Mouse (Mus musculus) hindbrain, embryonic 12.5 days (tissue): ENCODE data around the gene Gabarapl1. TPM values are rescaled to one million over a fixed set of nuclear protein-coding genes. Genes with fewer than 3 reads are reported as not detected.

Experiments used
- ATAC-seq: fragments of 200-750 bp; cut with Nextera tagmentation; 2 replicates; pipeline ENCODE4 v1.8.0; 2017; ENCODE audit warnings: moderate TSS enrichment; ENCODE audit not compliant: low FRiP score
- H3K27ac ChIP-seq: fragments of 300-500 bp; sonication (generic); 2 replicates; pipeline ENCODE4 v1.5.1; 2016; ENCODE audit warnings: mild to moderate bottlenecking
- H3K27me3 ChIP-seq: fragments of 300-500 bp; sonication (generic); 2 replicates; pipeline ENCODE4 v1.6.1; 2016; ENCODE audit warnings: mild to moderate bottlenecking
- H3K36me3 ChIP-seq: fragments of 300-500 bp; sonication (generic); 2 replicates; pipeline ENCODE4 v1.6.1; 2016; ENCODE audit warnings: mild to moderate bottlenecking
- H3K4me1 ChIP-seq: fragments of 300-500 bp; sonication (generic); 2 replicates; pipeline ENCODE4 v1.6.1; 2016
- H3K4me2 ChIP-seq: fragments of 300-500 bp; sonication (generic); replicated peaks from 2 replicates; pipeline ENCODE4 v1.6.1; 2016; ENCODE audit warnings: mild to moderate bottlenecking
- H3K4me3 ChIP-seq: fragments of 300-500 bp; sonication (generic); 2 replicates; pipeline ENCODE4 v1.5.1; 2016; ENCODE audit warnings: mild to moderate bottlenecking
- H3K9ac ChIP-seq: fragments of 300-500 bp; sonication (generic); 2 replicates; pipeline ENCODE4 v1.6.1; 2016; ENCODE audit warnings: mild to moderate bottlenecking, moderate library complexity
- H3K9me3 ChIP-seq: fragments of 300-500 bp; sonication (generic); replicated peaks from 2 replicates; pipeline ENCODE4 v1.6.1; 2016; ENCODE audit warnings: mild to moderate bottlenecking
- WGBS: fragments of 180-500 bp; shearing (Covaris S2); methylation state at CpG from one replicate; pipeline ENCODE4 v1.1.7; 2016; 5-methylcytosine and 5-hydroxymethylcytosine counted together
- polyA plus RNA-seq: library from polyadenylated mRNA; unstranded; fragments of >200 nt; fragmentation: Nextera tagmentation; extraction: Ambion mirVana; gene quantifications from 2 replicates; pipeline ENCODE4 v1.2.1, GENCODE M21; 2016

Gabarapl1 gene
- polyA plus RNA-seq, 1 experiment from 2014 or later: 105 TPM

- no peak for ATAC-seq
- H3K27me3 ChIP-seq: no peaks in the 10 kb centered on the region
- no peak overlapping the region for H3K4me3 ChIP-seq
- H3K9ac ChIP-seq: no peak overlapping the region
- no peaks in the 10 kb centered on the region for H3K9me3 ChIP-seq
- H3K36me3 ChIP-seq: no peaks in the 10 kb centered on the region
- 81% methylated on average over 3 of the region's 3 CpGs for WGBS
- H3K4me1 ChIP-seq: no peaks in the 10 kb centered on the region
- no peak overlapping the region for H3K4me2 ChIP-seq
- no peak overlapping the region for H3K27ac ChIP-seq
These were observed 50.1 kb downstream of the Gabarapl1 start for GRCm38 (mm10) chr6:129583014-129583413.

- WGBS: 87% methylated on average over 3 of the region's 3 CpGs
- ATAC-seq: no peak
- no peaks in the 10 kb centered on the region for H3K9me3 ChIP-seq
These were observed 58.5 kb downstream of the Gabarapl1 start, which contains the start of gene Klrd1 for GRCm38 (mm10) chr6:129591508-129591907. Gene Klrd1, plus strand, starts transcription at chr6:129591782.

More at GRCm38 (mm10) chr6:129591508-129591907, 58.5 kb downstream of the Gabarapl1 start, which contains the start of gene Klrd1:
- no peak within 1 kb of the TSS for H3K9ac ChIP-seq
- no peak within 1 kb of the TSS for H3K4me3 ChIP-seq
- H3K4me1 ChIP-seq: no peaks in the 10 kb centered on the region
- no peaks in the 10 kb centered on the region for H3K36me3 ChIP-seq
- H3K4me2 ChIP-seq: no peak within 1 kb of the TSS
- H3K27ac ChIP-seq: no peak within 1 kb of the TSS
- no peaks in the 10 kb centered on the region for H3K27me3 ChIP-seq

Other genes starting within 250 kb of the Gabarapl1 start
- not detected in 2 replicates for gene 4922502D21Rik, start 201.4 kb upstream of the Gabarapl1 start, polyA plus RNA-seq
- gene Clec12a, start 190.5 kb upstream of the Gabarapl1 start, polyA plus RNA-seq: 0.38 and 0.40 TPM in 2 replicates
- gene Clec12b, start 147.3 kb upstream of the Gabarapl1 start, polyA plus RNA-seq: 0.17 TPM in 1 of 2 replicates, not detected in the other
- gene Clec1b, start 135.9 kb upstream of the Gabarapl1 start, polyA plus RNA-seq: 4.8 TPM in 2 replicates
- gene Clec9a, start 124.3 kb upstream of the Gabarapl1 start, polyA plus RNA-seq: 0.12 and 0.16 TPM in 2 replicates
- gene Clec1a, start 81.2 kb upstream of the Gabarapl1 start, polyA plus RNA-seq: 0.98 and 1.2 TPM in 2 replicates
- 0.07 TPM in 1 of 2 replicates, not detected in the other for gene Olr1, start 26.0 kb upstream of the Gabarapl1 start, polyA plus RNA-seq
- gene Tmem52b, start 20.6 kb upstream of the Gabarapl1 start, polyA plus RNA-seq: not detected in 2 replicates
- gene Klre1, start 44.7 kb downstream of the Gabarapl1 start, polyA plus RNA-seq: not detected in 2 replicates
- not detected in 2 replicates for gene Klrd1, start 58.6 kb downstream of the Gabarapl1 start, polyA plus RNA-seq
- 0.25 TPM in 2 replicates for gene Klrk1, start 90.7 kb downstream of the Gabarapl1 start, polyA plus RNA-seq
- gene Klrc3, start 110.2 kb downstream of the Gabarapl1 start, polyA plus RNA-seq: not detected in 2 replicates
- not detected in 2 replicates for gene Klrc2, start 127.5 kb downstream of the Gabarapl1 start, polyA plus RNA-seq
- gene Klrc1, start 145.8 kb downstream of the Gabarapl1 start, polyA plus RNA-seq: not detected in 2 replicates
- gene Klri1, start 184.0 kb downstream of the Gabarapl1 start, polyA plus RNA-seq: not detected in 2 replicates
- gene Klri2, start 207.3 kb downstream of the Gabarapl1 start, polyA plus RNA-seq: not detected in 2 replicates